Mouse (Mus musculus) lung, postnatal 0 days (tissue): ENCODE results near the gene Cyb5d1.
A peak's percentile ranks its signal among the peaks of the same experiment; 100 is the strongest.

ENCODE experiments used
- CTCF ChIP-seq: IDR thresholded peaks from 2 replicates; pipeline ENCODE4 v1.5.1; 2016; ENCODE audit warnings: antibody characterized with exemption, mild to moderate bottlenecking
- EP300 ChIP-seq: IDR thresholded peaks from 2 replicates; pipeline ENCODE4 v1.6.1; 2016; ENCODE audit warnings: antibody characterized with exemption, mild to moderate bottlenecking, control low read depth

DNA sequence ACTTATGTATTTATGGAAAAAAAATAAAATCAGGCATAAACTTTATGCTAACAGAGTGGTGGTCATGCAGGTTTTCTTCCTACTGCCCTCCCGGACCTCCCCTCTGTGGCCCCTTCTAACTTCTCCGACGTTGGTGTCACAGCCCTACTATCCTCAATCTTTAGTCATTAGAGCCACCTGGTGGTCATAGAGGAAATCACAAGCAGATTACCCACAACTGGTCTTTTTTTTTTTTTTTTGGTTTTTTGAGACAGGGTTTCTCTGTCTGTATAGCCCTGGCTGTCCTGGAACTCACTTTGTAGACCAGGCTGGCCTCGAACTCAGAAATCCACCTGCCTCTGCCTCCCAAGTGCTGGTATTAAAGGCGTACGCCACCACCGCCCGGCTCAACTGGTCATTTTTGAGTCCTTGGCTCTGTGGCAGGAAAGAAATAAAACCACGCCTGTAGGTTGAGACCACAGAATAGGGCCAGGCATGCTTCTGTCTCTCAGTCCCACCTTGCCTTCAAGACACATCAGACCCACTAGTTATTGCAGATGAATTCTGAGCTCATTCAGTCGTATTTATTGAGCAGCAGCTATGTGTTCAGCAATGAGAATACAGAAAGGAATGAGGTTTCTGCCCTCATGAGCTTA, 4.9 kb downstream of the Cyb5d1 start:
- TF ChIP-seq CTCF (peak; percentile 81), EP300 (0 out of 2 replicates have a peak, but pooled peaks have one; percentile 23)
